Mouse (Mus musculus) liver, embryonic 14.5 days (tissue): ENCODE results near the gene Chst8. TPM values are rescaled to one million over a fixed set of nuclear protein-coding genes. Genes with fewer than 3 reads are reported as not detected.

Source experiments
- ATAC-seq: fragments of 200-750 bp; cut with Nextera tagmentation; 2 replicates; pipeline ENCODE4 v1.8.0; 2017; ENCODE audit warnings: moderate number of reproducible peaks, mild to moderate bottlenecking, moderate library complexity; ENCODE audit not compliant: insufficient read depth
- DNase-seq, 3 experiments: peaks; one replicate each; pipeline ENCODE4 v3.0.0-alpha.2; 2012 to 2013; ENCODE audit warnings: low read depth in 3 of 3, low spot score in 3 of 3
- H3K27ac ChIP-seq: fragments of 300-500 bp; sonication (generic); 2 replicates; pipeline ENCODE4 v1.5.1; 2014; ENCODE audit warnings: moderate library complexity, mild to moderate bottlenecking, control low read depth, inconsistent platforms
- H3K27me3 ChIP-seq: fragments of 300-500 bp; sonication (generic); 2 replicates; pipeline ENCODE4 v1.6.1; 2014; ENCODE audit warnings: mild to moderate bottlenecking, low read length, moderate library complexity; ENCODE audit not compliant: control insufficient read depth, insufficient read depth
- H3K36me3 ChIP-seq: fragments of 300-500 bp; sonication (generic); replicated peaks from 2 replicates; pipeline ENCODE4 v1.6.1; 2014; ENCODE audit warnings: low read depth; ENCODE audit not compliant: control insufficient read depth, insufficient read depth
- H3K4me1 ChIP-seq, 2 experiments: fragments of 200-500 bp in 1 of 2; fragments of 300-500 bp in 1 of 2; sonication (generic) in 1 of 2; replicated peaks; 2 replicates each; pipeline ENCODE4 v1.6.1; 2012 to 2014; ENCODE audit warnings: antibody characterized with exemption in 1 of 2, inconsistent platforms in 1 of 2, low read length in 1 of 2; ENCODE audit not compliant: control insufficient read depth in 2 of 2, insufficient read depth in 2 of 2
- H3K4me2 ChIP-seq: fragments of 300-500 bp; sonication (generic); 2 replicates; pipeline ENCODE4 v1.6.1; 2014; ENCODE audit warnings: low read depth, mild to moderate bottlenecking, control low read depth, moderate library complexity
- H3K4me3 ChIP-seq, 2 experiments: fragments of 200-500 bp in 1 of 2; fragments of 300-500 bp in 1 of 2; sonication (generic) in 1 of 2; 2 replicates each; pipeline ENCODE4 v1.5.1; 2012 to 2014; ENCODE audit warnings: low read depth in 2 of 2, low read length in 2 of 2, mild to moderate bottlenecking in 2 of 2, control low read depth in 1 of 2, inconsistent platforms in 1 of 2, moderate library complexity in 1 of 2; ENCODE audit not compliant: insufficient read depth in 1 of 2
- H3K9ac ChIP-seq: fragments of 300-500 bp; sonication (generic); replicated peaks from 2 replicates; pipeline ENCODE4 v1.6.1; 2014; ENCODE audit warnings: mild to moderate bottlenecking, control low read depth, moderate library complexity
- H3K9me3 ChIP-seq: fragments of 300-500 bp; sonication (generic); 2 replicates; pipeline ENCODE4 v1.6.1; 2016; ENCODE audit warnings: low read length, mixed read lengths; ENCODE audit not compliant: control insufficient read depth
- CTCF ChIP-seq: IDR thresholded peaks from 2 replicates; pipeline ENCODE4 v1.5.1; 2016; ENCODE audit warnings: antibody characterized with exemption, low read depth, control low read depth
- EP300 ChIP-seq: IDR thresholded peaks from 2 replicates; pipeline ENCODE4 v1.6.1; 2016; ENCODE audit warnings: antibody characterized with exemption, low read depth
- WGBS: fragments of 180-500 bp; shearing (Covaris S2); extraction: QIAGEN DNeasy Blood & Tissue Kit; methylation state at CpG from one replicate; pipeline ENCODE4 v1.1.7; 2014; ENCODE audit not compliant: insufficient replicate concordance; 5-methylcytosine and 5-hydroxymethylcytosine counted together
- polyA plus RNA-seq, 2 experiments: library from polyadenylated mRNA; depleted of rRNA in 1 of 2; stranded (reverse) in 1 of 2; unstranded in 1 of 2; fragments of >200 nt; fragmentation: Nextera tagmentation in 1 of 2; extraction: Ambion mirVana in 1 of 2; gene quantifications; 2 replicates each; pipeline versions ENCODE4 v1.2.1 to v1.2.3; 2012 to 2014

Chst8 gene
- polyA plus RNA-seq, 2 experiments: 0.25 to 0.37 TPM

- H3K27ac ChIP-seq: no peak overlapping the region
- ATAC-seq (no peak), DNase-seq (no peak)
- H3K36me3 ChIP-seq: no peaks in the 10 kb centered on the region
- H3K4me2 ChIP-seq: no peak overlapping the region
- TF ChIP-seq CTCF: no peak
- no peaks in the 10 kb centered on the region; a peak in 1 of 4 replicates for H3K4me1 ChIP-seq
- no peaks in the 10 kb centered on the region for H3K27me3 ChIP-seq
- H3K9ac ChIP-seq: no peak overlapping the region
- WGBS: 13% methylated on average over 12 of the region's 12 CpGs
- H3K4me3 ChIP-seq: no peak overlapping the region
- no peaks in the 10 kb centered on the region for H3K9me3 ChIP-seq
Observed at GRCm38 (mm10) chr7:34798039-34798438, 14.5 kb downstream of the Chst8 start.

DNA sequence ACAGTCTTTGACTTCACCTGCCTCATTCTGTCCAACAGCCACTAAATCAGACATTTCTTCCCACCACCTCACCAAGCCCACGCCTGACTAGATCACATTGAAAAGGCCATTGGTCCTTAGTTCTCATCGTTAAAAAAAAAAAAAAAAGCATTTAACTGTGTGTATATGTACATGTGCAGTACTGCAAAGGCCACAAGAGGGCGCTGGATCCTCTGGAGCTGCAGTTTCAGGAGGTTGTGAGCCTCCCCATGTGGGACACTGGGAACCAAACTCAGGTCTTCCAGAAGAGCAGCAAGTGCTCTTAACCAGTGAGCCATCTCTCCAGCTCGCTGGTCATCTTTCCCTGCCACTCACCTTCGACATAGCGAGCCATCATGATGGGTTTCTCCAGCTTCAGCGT lies 22.1 kb downstream of the Chst8 start:
- no peak for ATAC-seq
- H3K4me3 ChIP-seq: no peak overlapping the region
- H3K4me2 ChIP-seq: no peak overlapping the region
- 56% methylated on average over 7 of the region's 7 CpGs for WGBS
- H3K36me3 ChIP-seq: no peaks in the 10 kb centered on the region
- no peaks in the 10 kb centered on the region for H3K4me1 ChIP-seq
- no peaks in the 10 kb centered on the region for H3K27me3 ChIP-seq
- DNase-seq: no peak
- no peak overlapping the region for H3K9ac ChIP-seq
- H3K27ac ChIP-seq: no peak overlapping the region
- H3K9me3 ChIP-seq: no peaks in the 10 kb centered on the region
- TF ChIP-seq EP300: no peak
- peak; percentile 38 for TF ChIP-seq CTCF

DNA sequence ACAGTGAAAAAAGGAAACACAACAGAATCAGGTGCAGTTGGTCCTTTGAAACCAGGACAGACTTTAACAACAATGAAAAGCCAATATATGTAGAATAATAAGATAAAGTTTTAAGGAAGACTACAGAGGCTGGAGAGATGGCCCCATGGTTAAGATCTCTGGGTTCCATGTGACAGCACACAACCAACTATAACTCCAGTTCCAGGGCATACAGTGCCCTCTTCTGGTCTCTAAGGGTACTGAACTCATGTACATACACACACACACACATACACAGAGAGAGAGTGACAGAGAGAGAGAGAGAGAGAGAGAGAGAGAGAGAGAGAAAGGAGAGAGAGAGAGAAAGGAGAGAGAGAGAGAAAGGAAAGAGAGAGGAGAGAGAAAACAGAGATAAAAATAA lies 25.3 kb downstream of the Chst8 start:
- H3K4me3 ChIP-seq: no peak overlapping the region
- ATAC-seq: no peak
- H3K4me1 ChIP-seq: no peaks in the 10 kb centered on the region
- no peaks in the 10 kb centered on the region for H3K27me3 ChIP-seq
- TF ChIP-seq EP300 (no peak), CTCF (no peak)
- no peaks in the 10 kb centered on the region for H3K9me3 ChIP-seq
- H3K9ac ChIP-seq: no peak overlapping the region
- H3K4me2 ChIP-seq: no peak overlapping the region
- H3K27ac ChIP-seq: no peak overlapping the region
- no peak for DNase-seq
- no peaks in the 10 kb centered on the region for H3K36me3 ChIP-seq

GRCm38 (mm10) chr7:34785052-34785451 lies 27.5 kb downstream of the Chst8 start:
- 43% methylated on average over 6 of the region's 6 CpGs for WGBS
- H3K27ac ChIP-seq: no peak overlapping the region
- ATAC-seq (no peak), DNase-seq (no peak)
- no peak overlapping the region for H3K9ac ChIP-seq
- TF ChIP-seq CTCF (no peak), EP300 (no peak)
- H3K27me3 ChIP-seq: no peaks in the 10 kb centered on the region
- H3K4me2 ChIP-seq: no peak overlapping the region
- no peaks in the 10 kb centered on the region for H3K36me3 ChIP-seq
- no peaks in the 10 kb centered on the region for H3K4me1 ChIP-seq
- H3K4me3 ChIP-seq: no peak overlapping the region
- H3K9me3 ChIP-seq: no peaks in the 10 kb centered on the region

- no peak for ATAC-seq
Observed at GRCm38 (mm10) chr7:34784469-34784868, 28.0 kb downstream of the Chst8 start.

DNA sequence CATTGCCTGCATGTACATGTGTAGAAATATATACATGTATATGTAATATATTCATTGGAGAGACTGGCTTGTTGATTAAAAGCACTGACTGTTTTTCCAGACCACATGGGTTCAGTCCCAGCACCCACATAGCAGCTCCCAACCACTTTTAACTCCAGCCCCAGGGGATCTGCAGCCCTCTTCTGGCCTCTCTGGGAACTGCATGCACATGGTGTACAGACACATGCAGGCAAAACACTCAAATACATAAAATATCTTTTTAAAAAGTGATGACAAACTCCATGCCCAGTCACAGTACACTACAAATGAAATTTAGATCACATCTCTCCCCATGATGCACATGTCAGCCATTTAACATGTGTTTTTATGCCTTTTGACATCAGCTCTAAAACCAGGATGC lies 30.5 kb downstream of the Chst8 start:
- Histone ChIP-seq H3K27me3 (no peaks in the 10 kb centered on the region), H3K9ac (no peak overlapping the region), H3K36me3 (no peaks in the 10 kb centered on the region), H3K4me1 (no peaks in the 10 kb centered on the region), H3K4me2 (no peak overlapping the region), H3K27ac (no peak overlapping the region), H3K9me3 (no peaks in the 10 kb centered on the region), H3K4me3 (no peak overlapping the region)
- TF ChIP-seq CTCF (peak; percentile 27; the same call in 1 of the 2 replicates), EP300 (no peak)
- ATAC-seq (no peak), DNase-seq (no peak)

More at GRCm38 (mm10) chr7:34784469-34784868, 28.0 kb downstream of the Chst8 start:
- no peaks in the 10 kb centered on the region for H3K27me3 ChIP-seq
- no peak overlapping the region for H3K4me2 ChIP-seq
- whole genome bisulfite sequencing: 47% methylated on average over 9 of the region's 9 CpGs
- no peaks in the 10 kb centered on the region for H3K36me3 ChIP-seq
- no peaks in the 10 kb centered on the region for H3K4me1 ChIP-seq
- no peak for DNase-seq
- H3K9ac ChIP-seq: no peak overlapping the region
- H3K9me3 ChIP-seq: no peaks in the 10 kb centered on the region
- H3K27ac ChIP-seq: no peak overlapping the region
- H3K4me3 ChIP-seq: no peak overlapping the region
- TF ChIP-seq CTCF (no peak), EP300 (no peak)
